Mouse (Mus musculus) myocyte (in vitro differentiated cells): ENCODE results near the gene Psmb7. TPM values are rescaled to one million over a fixed set of nuclear protein-coding genes. Genes with fewer than 3 reads are reported as not detected.

Source experiments
- H3K27me3 ChIP-seq: one replicate; pipeline ENCODE4 v1.6.1; 2011; ENCODE audit not compliant: control insufficient read depth, insufficient read depth, insufficient read length
- H3K36me3 ChIP-seq: one replicate; pipeline ENCODE4 v1.6.1; 2011; ENCODE audit not compliant: control insufficient read depth, insufficient read depth
- H3K4me2 ChIP-seq: one replicate; pipeline ENCODE4 v1.6.1; 2011; ENCODE audit warnings: low read depth, control low read depth
- H3K4me3 ChIP-seq: one replicate; pipeline ENCODE4 v1.5.1; 2011; ENCODE audit warnings: mild to moderate bottlenecking, control low read depth, moderate library complexity
- H3K79me2 ChIP-seq: one replicate; pipeline ENCODE4 v1.6.1; 2011; ENCODE audit not compliant: control insufficient read depth, insufficient read depth
- H3ac ChIP-seq: one replicate; pipeline ENCODE4 v1.6.1; 2011; ENCODE audit not compliant: control insufficient read depth, insufficient read length
- CEBPB ChIP-seq: IDR thresholded peaks from 2 replicates; pipeline ENCODE4 v1.6.1; 2011; ENCODE audit warnings: mild to moderate bottlenecking, moderate library complexity; ENCODE audit not compliant: poor library complexity, insufficient read depth, severe bottlenecking
- E2F4 ChIP-seq: IDR thresholded peaks from one replicate; pipeline ENCODE4 v1.6.1; 2011; ENCODE audit warnings: mild to moderate bottlenecking, control low read depth, moderate library complexity; ENCODE audit not compliant: insufficient read depth
- MAX ChIP-seq: IDR thresholded peaks from one replicate; pipeline ENCODE4 v1.6.1; 2011; ENCODE audit warnings: low read depth, mild to moderate bottlenecking, control low read depth
- MYOD1 ChIP-seq, 3 experiments: IDR thresholded peaks; one replicate each; pipeline ENCODE4 v1.6.1; 2011; ENCODE audit warnings: control low read depth in 2 of 3, low read depth in 2 of 3, mild to moderate bottlenecking in 2 of 3, moderate library complexity in 1 of 3; ENCODE audit not compliant: insufficient read length in 2 of 3, control insufficient read depth in 1 of 3
- MYOG ChIP-seq, 3 experiments: IDR thresholded peaks; one replicate each; pipeline ENCODE4 v1.6.1; 2011; ENCODE audit warnings: control low read depth in 2 of 3, low read depth in 2 of 3, mild to moderate bottlenecking in 2 of 3; ENCODE audit not compliant: insufficient read length in 2 of 3, control insufficient read depth in 1 of 3, insufficient read depth in 1 of 3
- POLR2A ChIP-seq: IDR thresholded peaks from one replicate; pipeline ENCODE4 v1.6.1; 2011; ENCODE audit warnings: low read depth, mild to moderate bottlenecking, control low read depth, moderate library complexity; ENCODE audit not compliant: insufficient read length
- POLR2AphosphoS2 ChIP-seq: IDR thresholded peaks from one replicate; pipeline ENCODE4 v1.6.1; 2011; ENCODE audit warnings: low read depth, control low read depth; ENCODE audit not compliant: insufficient read length
- REST ChIP-seq: IDR thresholded peaks from one replicate; pipeline ENCODE4 v1.6.1; 2011; ENCODE audit warnings: mild to moderate bottlenecking, control low read depth, moderate library complexity; ENCODE audit not compliant: insufficient read depth, insufficient read length
- SRF ChIP-seq: IDR thresholded peaks from one replicate; pipeline ENCODE4 v1.6.1; 2011; ENCODE audit warnings: low read depth; ENCODE audit not compliant: control insufficient read depth, insufficient read length
- TCF12 ChIP-seq: IDR thresholded peaks from one replicate; pipeline ENCODE4 v1.6.1; 2011; ENCODE audit warnings: mild to moderate bottlenecking, control low read depth; ENCODE audit not compliant: poor library complexity, insufficient read depth, severe bottlenecking
- TCF3 ChIP-seq: IDR thresholded peaks from one replicate; pipeline ENCODE4 v1.6.1; 2011; ENCODE audit warnings: low read depth, control low read depth; ENCODE audit not compliant: insufficient read length
- USF1 ChIP-seq: IDR thresholded peaks from one replicate; pipeline ENCODE4 v1.6.1; 2011; ENCODE audit warnings: low read depth, mild to moderate bottlenecking, control low read depth, moderate library complexity
- polyA plus RNA-seq: library from polyadenylated mRNA; unstranded; fragments of >200 nt; fragmentation: generic; extraction: Trizol; gene quantifications from one replicate; pipeline ENCODE4 v1.2.1, GENCODE M21; 2012; ENCODE audit warnings: missing spikeins

The Psmb7 gene
- polyA plus RNA-seq, 1 experiment = 411 TPM

DNA sequence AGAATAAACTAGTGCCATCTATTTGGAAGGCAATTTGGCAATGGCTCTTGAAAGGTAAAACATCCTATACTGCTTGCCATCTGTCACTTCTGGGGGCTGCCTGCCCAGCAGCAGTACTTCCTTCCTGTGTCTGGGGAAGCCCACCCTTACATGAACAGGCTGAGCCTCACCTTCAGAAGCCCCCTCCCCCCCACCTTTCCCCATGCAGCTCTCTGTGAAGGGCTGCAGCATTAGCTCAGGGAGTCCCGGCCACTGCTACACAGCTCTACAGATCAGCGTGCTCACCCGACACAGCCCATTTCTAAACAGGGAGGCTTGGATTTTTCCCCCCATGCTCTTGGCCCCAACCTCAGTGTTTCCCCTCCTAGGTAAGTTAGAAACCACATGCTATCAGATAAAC is 14.4 kb downstream of the Psmb7 start:
- Histone ChIP-seq H3K36me3 (peaks cover 72% of the 10 kb centered on the region), H3ac (no peak overlapping the region), H3K4me3 (no peak overlapping the region), H3K27me3 (no peaks in the 10 kb centered on the region), H3K4me2 (no peak overlapping the region), H3K79me2 (peaks cover 39% of the 10 kb centered on the region)
- TF ChIP-seq REST = no peak
- TF ChIP-seq POLR2A = no peak
- no peak for TF ChIP-seq MYOD1 (IDR thresholded peaks at IDR 0.05; ENCODE audit: control insufficient read depth in 1 of 3, insufficient read length in 2 of 3, low read depth in 2 of 3)
- TF ChIP-seq POLR2AphosphoS2 = no peak
- no peak for TF ChIP-seq TCF3
- no peak for TF ChIP-seq MAX
- no peak for TF ChIP-seq SRF
- no peak for TF ChIP-seq CEBPB
- no peak for TF ChIP-seq E2F4
- TF ChIP-seq USF1 = no peak
- TF ChIP-seq MYOG (IDR thresholded peaks at IDR 0.05; ENCODE audit: control insufficient read depth in 1 of 3, insufficient read depth in 1 of 3, insufficient read length in 2 of 3, low read depth in 2 of 3) = no peak
- TF ChIP-seq TCF12 = no peak

GRCm38 (mm10) chr2:38628801-38629200 is 15.1 kb downstream of the Psmb7 start:
- peaks cover 39% of the 10 kb centered on the region for H3K79me2 ChIP-seq

GRCm38 (mm10) chr2:38623821-38624590 is 19.9 kb downstream of the Psmb7 start:
- H3K4me3 ChIP-seq = no peak overlapping the region
- H3K36me3 ChIP-seq = peaks cover 35% of the 10 kb centered on the region
- TF ChIP-seq USF1 (no peak), E2F4 (no peak), TCF3 (no peak), MYOG (IDR thresholded peaks at IDR 0.05; ENCODE audit: control insufficient read depth in 1 of 3, insufficient read depth in 1 of 3, insufficient read length in 2 of 3, low read depth in 2 of 3) (no peak), REST (no peak), TCF12 (no peak), SRF (no peak), POLR2AphosphoS2 (no peak), MYOD1 (IDR thresholded peaks at IDR 0.05; ENCODE audit: control insufficient read depth in 1 of 3, insufficient read length in 2 of 3, low read depth in 2 of 3) (no peak), POLR2A (no peak), MAX (no peak), CEBPB (no peak)
- no peaks in the 10 kb centered on the region for H3K27me3 ChIP-seq
- peaks cover 49% of the 10 kb centered on the region for H3K79me2 ChIP-seq
- H3K4me2 ChIP-seq = no peak overlapping the region
- H3ac ChIP-seq = no peak overlapping the region

More at GRCm38 (mm10) chr2:38628801-38629200, 15.1 kb downstream of the Psmb7 start:
- H3ac ChIP-seq = no peak overlapping the region
- no peaks in the 10 kb centered on the region for H3K27me3 ChIP-seq
- TF ChIP-seq MYOD1 (IDR thresholded peaks at IDR 0.05; ENCODE audit: control insufficient read depth in 1 of 3, insufficient read length in 2 of 3, low read depth in 2 of 3) = no peak
- H3K4me2 ChIP-seq = no peak overlapping the region
- H3K4me3 ChIP-seq = no peak overlapping the region
- H3K36me3 ChIP-seq = peaks cover 68% of the 10 kb centered on the region

DNA sequence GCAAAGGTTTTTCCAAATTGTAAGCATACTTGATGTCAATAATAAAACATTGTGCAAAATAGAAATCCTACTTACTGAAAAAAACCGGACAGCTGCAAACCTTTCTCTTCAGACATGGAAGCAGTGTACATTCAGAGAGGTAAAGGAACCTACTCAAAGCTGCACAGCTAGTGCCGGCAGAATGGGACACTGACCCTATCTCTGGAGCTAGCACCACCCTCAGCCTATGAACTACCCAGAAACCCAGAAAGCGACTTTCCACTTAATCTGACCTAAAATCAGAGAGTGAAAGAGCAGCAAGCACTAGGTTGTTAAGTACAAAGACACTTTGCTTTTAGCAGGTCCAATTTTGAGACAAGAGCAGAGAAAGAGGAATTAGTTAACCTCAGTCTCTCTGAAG is 20.5 kb downstream of the Psmb7 start:
- H3K79me2 ChIP-seq = peaks cover 49% of the 10 kb centered on the region
- H3ac ChIP-seq = no peak overlapping the region
- no peak overlapping the region for H3K4me3 ChIP-seq
- no peak overlapping the region for H3K4me2 ChIP-seq
- TF ChIP-seq POLR2A = no peak
- TF ChIP-seq CEBPB = no peak
- no peak for TF ChIP-seq REST
- no peak for TF ChIP-seq SRF
- TF ChIP-seq MYOD1 (IDR thresholded peaks at IDR 0.05; ENCODE audit: control insufficient read depth in 1 of 3, insufficient read length in 2 of 3, low read depth in 2 of 3) = no peak
- no peak for TF ChIP-seq E2F4
- no peak for TF ChIP-seq TCF3
- TF ChIP-seq MYOG (IDR thresholded peaks at IDR 0.05; ENCODE audit: control insufficient read depth in 1 of 3, insufficient read depth in 1 of 3, insufficient read length in 2 of 3, low read depth in 2 of 3) = no peak
- no peak for TF ChIP-seq POLR2AphosphoS2
- TF ChIP-seq MAX = no peak
- no peak for TF ChIP-seq TCF12
- no peak for TF ChIP-seq USF1
- peaks cover 32% of the 10 kb centered on the region for H3K36me3 ChIP-seq
- no peaks in the 10 kb centered on the region for H3K27me3 ChIP-seq

- peaks cover 19% of the 10 kb centered on the region for H3K36me3 ChIP-seq
- no peak for TF ChIP-seq MAX
- TF ChIP-seq SRF = no peak
- no peak for TF ChIP-seq POLR2A
- no peak for TF ChIP-seq REST
- no peak for TF ChIP-seq E2F4
- TF ChIP-seq TCF3 = no peak
- TF ChIP-seq CEBPB = no peak
- TF ChIP-seq MYOG (IDR thresholded peaks at IDR 0.05; ENCODE audit: control insufficient read depth in 1 of 3, insufficient read depth in 1 of 3, insufficient read length in 2 of 3, low read depth in 2 of 3) = no peak
- TF ChIP-seq POLR2AphosphoS2 = no peak
- TF ChIP-seq MYOD1 (IDR thresholded peaks at IDR 0.05; ENCODE audit: control insufficient read depth in 1 of 3, insufficient read length in 2 of 3, low read depth in 2 of 3) = no peak
- no peak for TF ChIP-seq TCF12
- no peak for TF ChIP-seq USF1
Measured at GRCm38 (mm10) chr2:38621610-38622021, 22.3 kb downstream of the Psmb7 start.

More at GRCm38 (mm10) chr2:38621610-38622021, 22.3 kb downstream of the Psmb7 start:
- Histone ChIP-seq H3ac (no peak overlapping the region), H3K4me3 (no peak overlapping the region), H3K27me3 (no peaks in the 10 kb centered on the region), H3K79me2 (peaks cover 59% of the 10 kb centered on the region), H3K4me2 (no peak overlapping the region)
